Mouse (Mus musculus) CD4-positive, CD25-positive, alpha-beta regulatory T cell, adult 4 months (primary cell): ENCODE data around the gene Rcor1. TPM values are rescaled to one million over a fixed set of nuclear protein-coding genes. Genes with fewer than 3 reads are reported as not detected.

Experiments
- ATAC-seq: one replicate; pipeline ENCODE4 v1.8.0; 2017
- polyA plus RNA-seq, 2 experiments: library from polyadenylated mRNA; unstranded; fragments of 100-300 nt; shearing (Covaris generic); gene quantifications; one replicate each; pipeline ENCODE4 v1.2.1; 2017

Rcor1 gene
- polyA plus RNA-seq, 2 experiments from 2014 or later = 11.7 to 16.0 TPM

GRCm38 (mm10) chr12:111071477-111072152 lies 32.5 kb downstream of the Rcor1 start:
- peak; percentile 98 for ATAC-seq

DNA sequence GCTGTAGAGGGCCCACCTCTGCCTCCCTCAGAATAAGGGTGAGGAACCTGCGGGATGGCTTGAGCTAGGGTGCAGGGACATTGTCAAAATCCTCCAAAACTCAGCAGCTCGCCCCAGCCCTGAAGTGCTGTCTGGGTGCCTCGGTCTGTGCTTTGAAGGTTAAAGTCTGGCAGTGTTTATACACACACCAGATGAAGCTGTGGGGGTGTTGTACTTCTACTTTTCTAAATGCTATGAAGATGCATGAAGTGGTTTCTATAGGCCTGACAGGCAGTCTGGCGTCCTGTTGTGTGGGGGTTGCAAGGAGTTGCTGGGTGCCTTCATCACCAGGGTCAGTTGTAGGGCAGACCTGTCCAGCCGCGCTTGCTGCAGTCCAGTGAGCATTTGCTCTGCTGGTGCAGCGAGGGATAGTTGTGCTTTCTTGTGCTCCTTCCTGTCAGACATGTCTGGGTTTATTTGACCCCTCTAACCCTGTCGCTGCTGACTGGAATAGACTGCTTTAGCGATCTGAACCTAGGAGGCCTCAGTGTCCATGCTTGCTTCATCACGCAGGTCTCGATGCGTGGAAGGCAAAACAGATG lies 37.3 kb downstream of the Rcor1 start:
- no peak for ATAC-seq

GRCm38 (mm10) chr12:111085579-111085978 lies 46.4 kb downstream of the Rcor1 start:
- ATAC-seq = no peak

DNA sequence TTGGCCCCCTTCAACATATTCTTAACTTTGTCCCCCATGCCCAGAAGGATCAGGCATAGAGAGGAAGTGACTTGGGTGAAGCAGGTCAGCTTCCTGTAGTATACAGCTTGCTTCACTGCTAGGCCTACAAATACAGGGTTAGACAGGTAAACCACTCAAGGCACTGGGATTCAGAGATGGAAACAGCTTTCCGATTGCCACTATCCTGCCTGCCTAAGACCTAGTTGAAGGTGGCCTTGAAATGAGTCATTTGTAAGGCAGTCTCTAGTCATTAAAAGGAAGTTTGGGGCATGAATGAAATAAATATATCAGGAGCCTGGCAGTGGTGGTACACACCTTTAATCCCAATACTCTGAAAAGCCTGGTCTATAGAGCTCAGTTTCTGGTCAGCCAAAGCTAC lies 47.9 kb downstream of the Rcor1 start:
- no peak for ATAC-seq

DNA sequence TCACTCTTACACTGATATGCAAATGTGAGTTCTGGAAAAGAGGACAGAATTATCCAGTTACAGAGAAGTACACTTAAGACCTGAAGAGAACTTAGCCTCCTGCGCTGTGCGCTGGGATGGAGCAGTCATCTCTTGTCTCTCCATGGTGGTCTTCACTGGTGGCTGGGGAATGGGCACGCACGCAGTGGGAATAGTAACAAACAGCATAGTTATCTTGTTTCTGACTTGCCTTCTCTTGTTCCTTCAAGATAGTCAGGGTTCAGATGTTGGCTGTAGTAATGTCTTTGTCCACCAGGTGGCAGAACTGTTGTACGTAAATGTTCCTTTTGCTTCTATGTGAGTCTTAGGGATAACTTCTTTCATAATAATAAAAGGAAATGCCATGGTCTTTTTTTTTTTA lies 49.0 kb downstream of the Rcor1 start:
- ATAC-seq = peak; percentile 78

DNA sequence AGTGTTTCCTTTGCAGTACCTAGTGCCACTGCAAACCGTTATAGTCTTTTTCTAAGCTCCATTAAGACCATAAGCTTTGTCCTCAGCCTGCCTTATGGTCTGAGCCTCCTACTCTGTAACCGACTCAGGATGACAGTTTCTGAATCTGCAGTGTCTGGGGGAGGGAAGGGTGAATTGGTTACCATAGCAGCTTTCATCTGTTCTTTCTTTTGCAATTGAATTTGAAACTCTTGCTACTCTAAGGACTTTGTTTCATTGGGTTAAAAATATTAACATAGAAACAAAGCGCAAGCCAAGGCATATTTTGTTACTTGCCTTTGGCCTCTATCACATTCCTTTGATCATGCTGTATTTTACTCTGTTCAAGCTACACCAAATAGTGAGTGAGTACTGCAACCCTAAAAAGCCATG lies 49.6 kb downstream of the Rcor1 start:
- peak; percentile 20 for ATAC-seq

- no peak for ATAC-seq
Measured at GRCm38 (mm10) chr12:111089145-111089544, 50.0 kb downstream of the Rcor1 start.

DNA sequence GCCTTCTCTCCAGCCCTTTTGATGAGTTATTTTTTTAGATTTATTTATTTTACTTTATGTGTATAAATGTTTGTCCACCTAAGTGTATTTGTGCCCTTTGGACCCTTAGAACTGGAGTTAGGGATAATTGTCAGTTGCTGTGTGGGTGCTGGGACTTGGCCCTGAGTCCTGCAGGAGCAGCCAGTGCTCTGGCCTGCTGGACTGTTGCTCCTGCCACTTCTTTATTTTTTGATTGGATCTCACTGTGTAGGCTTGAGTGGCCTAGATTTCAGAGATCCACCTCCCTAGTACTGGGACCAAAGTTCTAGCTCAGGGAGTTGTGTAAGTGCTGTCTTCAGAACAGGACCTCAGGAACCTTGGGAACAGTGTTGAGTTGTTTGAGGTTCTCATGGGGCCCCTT lies 51.6 kb downstream of the Rcor1 start:
- no peak for ATAC-seq

DNA sequence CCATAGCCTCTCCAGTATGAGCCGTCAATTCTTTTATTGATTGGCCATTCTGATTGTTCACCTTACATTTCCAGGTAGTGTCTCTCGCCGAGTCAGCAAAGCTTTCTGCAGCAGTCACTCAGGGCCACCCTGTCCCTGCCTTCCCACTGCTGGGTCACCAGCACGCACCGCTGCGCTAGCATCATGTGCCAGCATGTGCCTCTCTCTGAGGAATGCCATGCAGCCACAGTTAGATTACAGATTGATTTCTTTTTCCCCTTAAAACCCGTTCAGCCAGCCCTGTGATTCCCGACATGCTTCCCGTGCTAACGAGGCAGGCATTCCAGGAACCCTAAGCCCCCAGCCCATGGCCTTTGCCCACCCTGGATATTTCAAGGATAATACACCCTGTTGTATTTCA lies 52.8 kb downstream of the Rcor1 start:
- ATAC-seq = no peak

DNA sequence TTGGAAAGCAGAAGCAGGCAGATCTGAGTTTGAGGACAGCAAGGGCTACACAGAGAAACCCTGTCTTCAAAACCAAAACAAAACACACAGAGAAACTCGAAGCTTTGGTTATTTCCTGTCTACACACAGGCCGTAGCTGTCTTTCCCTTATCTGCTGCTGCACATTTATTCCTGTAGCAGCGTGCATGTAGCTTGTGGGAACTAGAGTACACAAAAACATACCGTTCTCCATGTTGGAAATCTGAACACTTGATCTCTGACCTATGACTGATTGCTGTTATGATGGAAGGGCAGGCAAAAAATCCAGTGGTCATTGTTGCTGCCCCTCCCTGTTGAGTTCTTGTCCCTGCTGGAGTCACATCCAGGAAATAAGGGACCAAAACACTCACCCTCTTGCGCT lies 54.9 kb downstream of the Rcor1 start:
- no peak for ATAC-seq

DNA sequence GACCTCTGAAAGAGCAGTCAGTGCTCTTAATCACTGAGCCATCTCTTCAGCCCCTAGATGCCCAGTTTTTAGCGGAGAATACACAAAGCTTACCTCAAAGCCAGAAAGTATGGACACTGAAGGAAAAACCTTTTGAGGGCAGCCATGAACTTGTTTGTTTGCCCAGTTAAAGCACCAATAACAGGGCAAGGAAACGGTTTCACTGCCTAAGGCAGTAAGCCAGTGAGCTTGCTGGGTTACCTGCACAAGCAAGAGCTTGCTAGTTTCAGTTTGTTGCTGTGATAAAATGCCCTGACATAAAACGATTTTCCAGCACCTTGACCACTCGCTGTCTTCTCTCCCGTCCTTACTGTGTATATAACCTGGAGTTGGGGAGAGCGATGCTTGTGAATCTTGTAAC lies 55.9 kb downstream of the Rcor1 start:
- ATAC-seq = no peak

DNA sequence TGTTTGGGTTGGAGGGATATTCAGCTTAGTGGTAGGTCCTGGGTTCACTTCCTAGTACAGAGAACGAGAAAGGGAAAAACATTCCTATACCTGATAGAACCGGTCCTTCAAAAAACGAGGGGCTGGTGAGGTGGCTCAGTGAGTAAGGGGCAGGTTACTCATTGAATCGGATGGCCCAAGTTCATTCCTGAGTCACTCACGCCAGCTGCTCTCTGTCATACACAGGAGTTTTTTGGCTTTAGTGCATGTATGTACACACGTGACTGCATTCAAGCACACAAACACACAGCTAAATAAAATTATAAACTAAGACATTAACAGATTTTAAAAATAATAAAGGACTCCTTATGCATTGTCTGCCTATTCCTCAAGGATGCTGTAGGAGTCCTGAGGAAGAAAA lies 57.1 kb downstream of the Rcor1 start:
- no peak for ATAC-seq

DNA sequence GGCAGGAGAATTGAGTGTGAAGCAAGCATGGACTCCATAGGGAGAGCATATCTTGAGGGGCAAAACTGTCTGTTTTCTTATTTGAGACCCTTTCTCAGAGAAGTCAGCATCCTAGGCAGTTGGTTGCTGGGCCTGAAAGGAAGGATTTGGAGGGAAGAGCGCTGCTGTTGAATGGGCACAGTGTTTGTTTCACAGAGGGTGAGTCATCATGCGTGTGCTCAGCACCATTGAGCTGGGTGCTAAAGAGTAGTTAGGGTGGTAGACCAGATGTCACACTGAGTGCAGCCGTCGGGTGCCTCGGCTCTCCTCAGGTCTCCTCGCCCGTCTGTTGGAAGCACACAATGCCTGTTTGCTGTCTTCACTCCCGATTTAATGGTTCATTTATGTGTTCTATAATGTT lies 57.9 kb downstream of the Rcor1 start:
- ATAC-seq = no peak

DNA sequence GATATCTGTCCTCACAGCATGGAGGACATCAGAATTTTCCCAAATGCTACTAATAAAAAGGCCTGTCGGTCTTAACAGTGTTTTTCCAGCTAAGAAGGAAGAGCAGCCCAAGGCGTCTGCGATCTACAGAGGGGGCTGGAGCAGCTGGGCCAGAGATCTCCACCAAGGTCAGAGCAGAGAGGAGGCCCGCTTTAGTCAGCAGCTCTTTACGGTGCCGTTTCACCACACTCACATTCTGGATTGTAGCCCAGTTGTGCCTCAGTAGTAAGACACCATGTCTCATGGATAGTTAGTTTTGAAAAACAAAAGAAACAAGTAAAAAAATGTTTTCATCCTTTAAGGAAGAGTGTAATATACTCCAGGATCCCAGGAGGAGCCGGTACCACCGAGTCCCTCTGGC lies 72.0 kb downstream of the Rcor1 start:
- no peak for ATAC-seq

- no peak for ATAC-seq
Measured at GRCm38 (mm10) chr12:111114593-111114992, 75.4 kb downstream of the Rcor1 start.

DNA sequence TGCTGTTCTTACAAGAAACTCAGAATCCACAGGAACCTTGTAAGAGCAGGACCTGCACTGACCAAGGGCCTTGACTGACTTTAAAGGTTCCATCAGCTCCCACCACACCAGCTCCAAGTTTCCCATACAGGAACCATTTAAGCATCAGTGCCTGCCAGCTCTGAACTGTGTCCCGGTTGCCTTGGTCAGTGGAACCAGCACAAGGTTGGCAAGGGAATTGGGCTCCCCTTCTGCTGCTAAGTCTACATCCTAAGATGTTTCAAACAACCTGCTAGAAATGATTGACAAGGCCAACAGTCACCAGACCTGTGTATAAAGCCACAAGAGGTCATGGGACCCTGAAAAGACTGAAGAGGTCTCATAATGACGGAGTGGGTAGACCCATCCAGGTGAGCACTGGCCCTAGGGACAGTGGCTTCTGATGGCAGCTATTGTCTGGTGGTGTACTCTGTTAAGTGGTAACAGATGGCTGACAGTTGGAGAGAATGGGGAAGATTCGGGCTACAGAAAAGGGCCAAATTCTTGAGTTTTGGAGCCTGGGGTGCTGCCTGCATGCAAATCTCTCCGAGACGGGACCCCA lies 80.4 kb downstream of the Rcor1 start:
- ATAC-seq = no peak

DNA sequence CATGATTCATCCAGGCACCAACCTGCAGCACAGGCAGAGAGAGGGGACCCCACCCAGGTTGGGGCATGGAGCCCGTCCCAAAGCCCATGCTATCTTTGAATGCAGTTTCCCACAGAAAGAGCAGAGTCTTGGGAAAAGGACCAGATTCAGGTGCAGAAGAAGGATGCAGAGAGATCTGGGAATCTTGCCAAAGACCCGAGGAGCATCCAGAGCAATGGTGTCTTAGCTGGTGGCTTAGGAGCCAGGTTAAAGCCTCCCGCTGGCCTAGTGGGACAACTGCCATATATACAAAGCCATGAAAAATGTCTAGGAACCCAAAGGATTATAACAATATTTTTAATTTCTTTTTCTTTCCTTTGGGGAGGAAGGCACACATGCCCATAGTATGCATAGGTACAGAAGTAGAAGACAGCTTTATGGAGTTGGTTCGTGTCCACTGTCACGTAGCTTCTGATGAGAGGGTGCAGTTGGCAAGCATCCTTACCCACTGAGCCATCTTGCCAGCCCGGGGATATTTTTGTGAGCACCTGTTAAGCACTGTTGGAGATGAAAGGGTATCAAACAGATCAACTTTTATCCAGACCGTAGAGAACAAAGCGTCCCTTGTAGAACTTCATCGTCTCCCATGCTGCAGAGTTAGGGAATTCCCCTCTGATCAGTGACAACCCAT lies 82.0 kb downstream of the Rcor1 start:
- ATAC-seq = no peak

DNA sequence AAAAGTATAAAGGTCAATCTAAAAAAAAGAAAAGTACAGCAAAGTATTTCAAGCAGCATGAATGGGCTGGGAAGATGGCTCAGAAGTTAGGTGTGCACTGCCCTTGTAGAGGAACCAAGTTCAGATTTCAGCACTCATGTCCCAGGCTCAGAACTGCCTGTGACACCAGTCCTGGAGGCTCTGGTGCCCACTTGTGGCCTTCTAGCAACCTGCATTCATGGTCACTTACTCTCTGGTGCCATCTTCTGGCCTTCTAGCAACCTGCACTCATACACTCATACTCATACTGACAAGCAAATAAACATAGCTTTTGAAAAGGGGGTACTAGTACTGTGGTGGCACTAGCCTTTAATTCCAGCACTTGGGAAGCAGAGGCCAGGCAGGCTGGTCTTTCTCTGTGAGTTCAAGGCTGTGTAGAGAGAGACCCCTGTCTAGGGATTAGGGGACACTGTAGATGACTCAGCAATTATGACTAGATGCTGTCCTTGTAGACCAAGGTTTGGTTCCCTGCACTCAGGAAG lies 83.2 kb downstream of the Rcor1 start:
- ATAC-seq = peak; percentile 45

DNA sequence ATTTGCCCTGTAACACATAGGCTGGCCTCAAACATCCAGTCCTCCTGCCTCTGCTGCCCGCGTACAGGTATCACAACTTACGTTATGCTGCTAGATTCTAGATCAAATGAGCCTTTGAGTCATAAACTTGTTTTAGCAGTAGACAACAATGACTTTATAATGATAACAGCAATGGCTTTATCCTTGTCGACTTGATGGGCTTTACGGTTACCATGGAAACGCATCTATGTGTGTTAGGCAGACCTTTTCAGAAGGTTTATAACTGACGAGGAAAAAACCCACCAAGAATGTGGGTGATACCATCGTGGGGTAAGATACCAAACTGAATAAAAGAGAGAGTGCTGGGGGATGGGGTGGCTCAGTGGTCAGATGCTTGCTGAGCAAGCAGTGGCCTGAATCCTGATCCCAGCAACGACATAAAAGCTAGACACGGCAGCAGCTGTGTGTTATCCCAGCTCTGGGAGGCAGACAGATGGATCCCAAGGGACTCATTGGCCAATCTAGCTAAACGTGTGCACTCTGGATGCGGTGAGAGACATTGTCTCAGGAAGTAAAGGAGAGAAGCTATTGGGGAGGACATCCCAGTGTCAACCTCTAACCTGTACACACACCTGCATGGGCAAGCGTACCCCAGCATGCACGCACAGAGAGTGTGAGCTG lies 85.6 kb downstream of the Rcor1 start:
- ATAC-seq = no peak

GRCm38 (mm10) chr12:111125666-111126065 lies 86.5 kb downstream of the Rcor1 start:
- ATAC-seq = no peak

DNA sequence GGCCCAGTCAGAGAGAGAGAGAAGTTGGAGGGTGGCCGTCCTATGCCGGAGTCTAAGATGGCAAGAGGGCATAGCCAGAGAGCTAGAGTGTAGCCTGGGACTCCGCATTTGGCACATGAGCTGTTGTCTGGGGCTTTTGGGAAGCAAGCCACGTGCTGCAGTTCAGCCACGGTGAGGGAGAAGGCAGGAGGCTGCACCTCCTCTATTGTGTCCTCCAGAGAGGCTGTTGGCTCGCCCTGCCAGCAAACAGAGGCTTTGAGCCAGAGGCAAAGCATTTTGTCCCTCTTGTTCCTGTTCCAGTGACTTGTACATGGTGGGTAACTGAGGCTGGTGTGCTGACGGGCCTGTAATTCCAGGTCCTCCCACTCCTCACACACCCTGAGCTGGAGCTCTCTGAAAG lies 95.0 kb downstream of the Rcor1 start:
- ATAC-seq = no peak

DNA sequence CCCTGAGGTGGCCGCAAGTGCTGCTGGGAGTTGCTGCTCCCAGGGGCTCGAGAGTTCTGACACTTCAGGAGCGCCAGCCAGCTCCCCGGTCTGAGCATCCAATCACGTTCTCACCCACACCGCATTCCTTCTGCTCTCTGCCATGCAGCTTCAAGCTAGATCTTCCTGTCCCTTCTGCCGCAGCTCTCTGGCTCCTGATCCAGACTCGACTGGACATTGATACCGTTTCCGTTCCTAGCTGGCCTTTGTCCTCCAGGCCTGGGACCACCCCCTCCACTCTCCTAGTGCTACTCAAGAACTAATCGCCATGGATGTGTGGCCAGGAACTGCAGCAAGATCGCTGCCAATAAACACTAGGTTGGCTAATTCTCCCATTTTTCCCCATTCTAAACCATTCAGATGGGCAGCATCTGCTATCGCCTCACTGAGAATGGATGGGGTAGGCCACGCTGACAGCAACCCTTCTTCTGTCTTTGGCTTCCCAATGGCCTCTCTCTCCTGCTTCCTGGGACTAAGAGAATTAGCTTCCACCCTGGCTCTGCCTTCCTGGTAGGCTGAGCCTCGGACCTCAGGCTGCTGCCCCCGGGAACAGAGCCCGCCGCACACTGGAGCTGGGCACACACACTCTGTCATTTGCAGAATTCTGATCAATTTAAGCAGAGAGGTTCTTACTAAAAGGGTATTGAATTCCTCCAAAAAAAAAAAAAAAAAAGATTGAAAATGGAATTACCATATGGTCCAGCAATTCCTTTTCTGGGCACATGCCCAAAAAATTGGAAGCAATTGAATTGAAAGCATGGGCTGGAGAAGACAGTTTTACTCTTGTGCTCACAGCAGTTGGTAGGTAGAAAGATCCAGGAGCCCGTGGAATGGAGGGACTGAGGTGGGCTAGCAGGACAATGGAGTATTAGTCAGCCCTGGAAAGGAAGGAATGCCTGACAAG lies 95.9 kb downstream of the Rcor1 start:
- no peak for ATAC-seq
